Mouse (Mus musculus): ENCODE measurements around the gene Sptssb.

- no peak for TF ChIP-seq CTCF (IDR thresholded peaks at IDR 0.05; ENCODE audit: borderline replicate concordance, extremely low read depth, insufficient read depth, insufficient read length)
- TF ChIP-seq POLR2A (IDR thresholded peaks at IDR 0.05; ENCODE audit: borderline replicate concordance, extremely low read depth, insufficient read depth, insufficient read length, poor library complexity, severe bottlenecking), result no peak
Observed at GRCm38 (mm10) chr3:69902382-69902781, 42.6 kb upstream of the Sptssb start.
